Mouse (Mus musculus) cerebellum, adult 8-10 months (tissue): ENCODE measurements around the gene Afmid.

Experiments used
- DNase-seq: peaks from one replicate; pipeline ENCODE4 v3.0.0; 2022

Gene Afmid

DNA sequence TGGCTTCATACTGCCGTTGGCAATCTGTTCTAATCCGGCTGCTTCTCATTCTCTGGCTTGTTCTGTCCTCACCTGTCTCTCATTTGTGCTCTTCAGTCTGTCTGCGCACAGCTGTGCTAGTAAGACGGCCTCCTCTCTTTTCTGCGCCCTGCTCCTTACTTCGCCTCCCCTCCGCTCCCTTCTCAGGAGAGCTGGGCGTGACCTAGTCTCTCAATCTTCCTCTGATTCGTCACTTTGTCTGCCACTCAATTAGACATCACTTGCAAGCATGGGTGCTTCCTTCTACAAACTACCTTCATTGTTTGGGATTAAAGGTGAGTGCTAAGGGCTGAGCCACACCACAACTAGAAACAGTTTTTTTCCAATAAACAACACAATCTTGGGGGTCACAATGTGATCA, 28.5 kb downstream of the Afmid start:
- no peak for DNase-seq

DNA sequence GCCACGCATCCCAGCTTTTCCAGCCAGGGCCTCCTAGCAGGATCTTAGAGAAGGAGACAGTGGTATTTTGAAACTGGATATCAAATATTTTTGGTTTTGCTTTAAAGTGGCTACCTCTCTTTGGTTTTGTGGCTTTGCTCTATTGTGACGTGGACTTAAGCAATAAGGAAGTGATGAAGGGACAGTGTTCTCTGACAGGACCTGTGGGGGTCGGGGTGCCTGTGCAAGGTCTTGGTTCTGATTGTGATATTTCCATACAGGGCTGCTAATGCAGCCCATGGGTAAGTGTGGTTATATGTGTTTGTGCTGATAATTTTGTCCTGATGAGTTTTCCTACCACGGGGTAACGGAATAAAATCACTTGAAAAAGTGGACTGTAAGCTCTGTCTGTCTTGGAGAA, 29.6 kb downstream of the Afmid start:
- no peak for DNase-seq

- DNase-seq, result no peak
These were observed 30.3 kb downstream of the Afmid start for GRCm38 (mm10) chr11:117855975-117856374.

GRCm38 (mm10) chr11:117857462-117857861, 31.7 kb downstream of the Afmid start:
- DNase-seq, result no peak

DNA sequence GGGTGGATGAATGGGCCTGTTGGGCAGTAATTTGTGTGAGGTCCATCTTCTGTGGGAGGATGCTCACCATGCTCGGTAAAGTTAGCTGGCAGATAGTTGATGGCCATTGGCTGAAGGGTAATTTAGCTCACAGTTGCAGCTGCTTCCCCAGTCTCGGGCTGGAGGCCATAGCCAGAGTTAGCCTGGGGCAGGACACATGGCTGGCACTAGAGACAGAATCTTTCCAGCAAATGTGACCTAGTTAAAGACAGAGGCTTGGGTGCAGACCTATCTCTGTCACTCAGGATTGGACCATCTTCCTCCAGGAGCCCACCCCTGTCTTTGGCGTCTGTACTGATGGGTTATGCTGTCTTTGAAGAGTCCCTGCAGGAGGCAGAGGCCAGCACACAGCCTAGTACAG, 32.7 kb downstream of the Afmid start:
- DNase-seq, result no peak

DNA sequence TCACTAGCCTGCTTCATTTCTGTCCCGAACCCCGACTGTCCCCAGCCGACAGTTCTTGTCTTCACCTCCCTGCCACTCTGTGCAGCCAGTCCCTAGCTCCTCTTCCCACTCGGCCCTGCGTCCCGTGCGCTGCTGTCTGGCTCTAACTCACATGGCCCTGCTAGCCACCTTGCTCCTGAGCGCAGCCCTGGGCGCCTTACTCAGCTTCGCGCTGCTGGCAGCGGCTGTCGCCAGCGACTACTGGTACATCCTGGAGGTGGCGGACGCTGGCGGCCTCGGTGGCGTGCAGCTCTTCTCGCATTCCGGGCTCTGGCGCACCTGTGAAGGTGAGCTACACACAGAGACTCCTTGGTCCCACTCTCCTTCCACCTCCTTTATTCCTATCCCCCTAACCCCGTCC, 34.9 kb downstream of the Afmid start, which contains the start of gene Tmem235:
Tmem235 (plus strand) TSS at position 152 of the 400 bp plus-strand sequence.
- no peak for DNase-seq

DNA sequence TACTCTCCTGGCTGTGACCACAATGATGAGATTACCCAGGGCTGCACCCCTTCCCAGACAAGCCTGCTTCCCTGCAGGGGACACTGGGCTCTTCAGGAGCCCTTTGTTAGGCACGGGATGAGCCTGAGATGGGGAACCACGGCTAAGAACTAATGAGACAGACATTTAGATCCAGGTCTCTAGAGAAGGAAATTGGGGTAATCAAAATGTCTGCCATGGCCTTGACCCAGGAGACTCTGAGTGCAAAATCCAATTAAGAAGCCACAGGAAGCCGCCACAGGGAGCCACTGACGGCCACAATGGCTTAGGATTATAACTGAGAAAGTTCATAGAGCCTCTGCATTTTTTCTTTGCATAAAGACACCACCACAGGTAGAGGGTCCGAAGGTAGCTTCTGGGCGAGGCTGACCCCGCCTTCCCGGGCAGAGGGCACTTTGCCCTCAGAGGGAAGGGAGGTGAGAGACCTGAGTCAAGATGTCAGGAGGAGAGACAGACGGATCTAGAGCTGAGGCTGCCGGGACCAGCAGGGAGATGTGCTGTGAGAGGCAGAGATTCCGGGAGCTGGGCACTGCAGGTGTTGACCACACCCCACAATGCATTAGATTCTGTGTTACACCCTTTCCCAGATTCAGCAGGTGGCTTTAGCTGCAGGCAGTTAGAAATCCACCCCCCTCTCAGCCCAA, 37.6 kb downstream of the Afmid start:
- DNase-seq, result no peak

DNA sequence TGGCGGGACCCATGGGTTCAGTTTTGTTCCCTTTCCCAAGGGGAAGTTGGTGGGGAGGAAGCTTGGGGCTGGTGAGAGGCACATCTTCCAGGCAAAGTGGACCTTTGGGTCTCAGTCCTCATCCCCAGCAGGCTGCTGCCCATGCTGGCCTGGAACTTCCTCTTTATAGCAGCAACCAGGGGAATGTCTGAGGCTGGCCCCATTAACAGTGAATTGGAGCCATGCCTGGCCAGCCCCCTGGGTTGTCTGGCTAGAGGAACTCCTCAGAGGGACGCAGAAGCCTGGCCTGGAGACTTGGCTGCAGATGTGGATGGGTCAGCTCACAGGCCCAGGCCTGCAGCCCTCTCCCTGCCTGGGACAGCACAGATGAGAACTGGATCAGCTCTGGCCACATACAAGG, 39.1 kb downstream of the Afmid start:
- no peak for DNase-seq

GRCm38 (mm10) chr11:117865988-117866387, 40.3 kb downstream of the Afmid start:
- DNase-seq, result no peak

- DNase-seq, result peak; percentile 88
These were observed 45.1 kb downstream of the Afmid start for GRCm38 (mm10) chr11:117870688-117871365.

DNA sequence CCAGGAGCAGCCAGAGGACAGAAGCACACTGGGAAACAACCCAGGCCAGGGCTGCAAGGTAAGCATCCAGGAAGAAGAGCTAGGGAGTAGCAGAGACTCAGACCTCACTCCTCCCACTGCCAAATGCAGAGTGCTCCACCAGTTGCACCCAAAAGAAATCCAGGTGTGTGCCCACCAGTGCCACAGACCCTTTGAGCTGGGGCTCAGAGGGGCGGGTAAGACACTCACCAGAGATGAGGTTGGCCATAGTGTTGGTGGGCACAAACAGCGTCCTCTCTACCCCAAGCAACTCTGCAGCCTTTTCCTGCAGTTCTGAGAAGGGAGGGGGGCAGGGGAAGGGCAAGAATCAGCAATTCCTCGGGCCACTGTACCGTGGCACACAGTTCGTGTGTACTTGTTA, 45.7 kb downstream of the Afmid start:
- DNase-seq, result no peak

DNA sequence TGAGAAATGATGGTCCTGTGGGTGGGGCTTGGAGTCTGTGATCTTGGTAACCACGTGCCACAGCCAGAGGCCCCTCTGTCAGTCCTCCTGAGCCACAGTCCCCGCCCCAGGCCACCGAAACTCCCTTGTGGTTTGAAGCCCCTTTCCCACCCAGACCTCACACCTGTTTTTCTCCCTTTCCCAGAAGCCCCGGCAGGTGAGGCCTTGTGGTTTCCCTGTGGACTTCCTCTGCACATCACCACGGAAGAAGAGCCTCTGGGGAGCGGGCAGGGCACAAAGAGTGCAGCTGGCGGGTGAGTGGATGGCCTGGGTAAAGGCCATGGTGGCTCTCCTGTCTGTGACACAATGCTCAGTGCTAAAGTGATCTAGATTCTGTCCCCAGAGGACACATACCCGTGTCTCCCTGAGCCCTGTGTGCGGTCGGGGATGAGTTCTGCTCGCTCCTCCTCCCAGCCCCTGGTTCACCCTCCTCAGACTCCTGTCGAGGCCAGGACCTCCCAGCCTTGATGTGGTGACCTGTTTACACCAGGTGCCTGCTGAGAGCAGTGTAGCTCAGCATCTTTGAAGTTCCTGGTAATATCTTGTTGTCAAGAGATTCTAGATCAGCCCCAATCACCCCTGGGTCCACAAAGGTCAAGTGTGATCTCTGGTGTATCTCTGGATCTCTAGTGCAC, 46.3 kb downstream of the Afmid start:
- DNase-seq, result no peak

GRCm38 (mm10) chr11:117872861-117873608, 47.3 kb downstream of the Afmid start, which contains the start of gene Tha1:
TSS of gene Tha1 (minus strand) at chr11:117873481.
- peak; percentile 84 for DNase-seq

- no peak for DNase-seq
These were observed 48.7 kb downstream of the Afmid start for GRCm38 (mm10) chr11:117874419-117874818.

GRCm38 (mm10) chr11:117875681-117876080, 50.0 kb downstream of the Afmid start:
- DNase-seq, result no peak

- no peak for DNase-seq
These were observed 52.4 kb downstream of the Afmid start for GRCm38 (mm10) chr11:117877917-117878745.

DNA sequence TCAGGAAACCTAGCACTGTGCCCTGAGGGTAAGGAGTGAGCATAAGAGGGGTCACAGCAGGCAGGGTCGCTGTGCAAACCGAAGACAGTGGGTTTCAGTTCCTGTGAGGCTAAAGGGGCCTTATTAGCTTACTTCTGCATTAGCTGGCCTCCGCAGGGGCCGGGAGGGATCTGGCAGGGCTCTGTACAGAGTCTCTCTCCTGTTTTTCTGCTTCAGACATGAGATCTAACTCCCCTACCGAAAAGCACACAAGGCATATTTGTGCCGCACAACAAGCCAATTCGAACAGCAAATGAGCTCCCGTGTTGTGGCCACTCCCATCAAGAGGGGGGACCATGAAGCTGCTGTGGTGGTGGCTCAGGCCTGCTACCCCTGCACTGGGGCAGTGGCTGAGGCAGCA, 53.2 kb downstream of the Afmid start:
- no peak for DNase-seq

DNA sequence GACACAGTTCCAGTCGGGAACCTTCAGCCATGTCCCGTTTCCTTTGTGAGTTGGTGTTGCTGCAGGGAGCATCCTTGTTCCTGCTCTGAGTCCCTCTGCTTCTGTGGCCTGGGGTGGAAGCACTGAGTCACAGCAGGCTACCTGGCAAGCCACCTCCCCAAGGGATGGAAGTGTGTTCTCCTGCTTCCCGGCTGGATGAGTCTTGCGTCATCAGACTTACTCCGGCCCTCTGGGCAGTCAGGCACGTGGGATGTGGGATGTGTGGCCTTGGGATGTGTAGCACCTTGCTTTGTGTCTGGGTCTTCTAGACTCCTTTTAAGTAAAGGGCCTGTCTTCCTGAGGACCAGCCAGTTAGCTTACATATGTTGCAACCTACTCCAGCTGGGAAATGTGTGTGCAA, 54.0 kb downstream of the Afmid start:
- no peak for DNase-seq

GRCm38 (mm10) chr11:117880336-117880976, 54.7 kb downstream of the Afmid start:
- DNase-seq, result peak; percentile 45

DNA sequence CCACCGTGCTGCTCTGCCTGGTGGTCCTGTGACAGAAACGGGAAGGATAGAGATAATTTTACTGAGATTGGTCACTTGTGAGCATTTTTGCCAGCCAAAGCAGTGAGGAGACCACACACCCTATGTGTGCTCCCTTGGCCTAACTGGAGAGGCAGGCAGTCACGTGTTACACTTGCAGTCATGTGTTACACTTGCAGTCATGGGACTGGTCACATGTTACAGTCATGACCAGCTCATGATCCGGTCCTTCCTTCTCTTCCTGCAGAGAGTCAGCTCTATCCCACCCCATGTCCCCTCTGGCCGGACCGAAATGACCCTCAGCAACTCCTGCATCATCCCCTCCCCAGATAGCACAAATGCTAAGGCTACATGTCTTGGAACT, 55.2 kb downstream of the Afmid start:
- no peak for DNase-seq

- no peak for DNase-seq
These were observed 56.1 kb downstream of the Afmid start for GRCm38 (mm10) chr11:117881787-117882186.

- DNase-seq, result no peak
These were observed 56.5 kb downstream of the Afmid start for GRCm38 (mm10) chr11:117882208-117882607.
